Mouse (Mus musculus): ENCODE results near the gene Cdk4.

The Cdk4 gene

GRCm38 (mm10) chr10:127099868-127100267 lies 36.5 kb downstream of the Cdk4 start:
- in situ Hi-C loops (cut with MboI), result no loop called here

DNA sequence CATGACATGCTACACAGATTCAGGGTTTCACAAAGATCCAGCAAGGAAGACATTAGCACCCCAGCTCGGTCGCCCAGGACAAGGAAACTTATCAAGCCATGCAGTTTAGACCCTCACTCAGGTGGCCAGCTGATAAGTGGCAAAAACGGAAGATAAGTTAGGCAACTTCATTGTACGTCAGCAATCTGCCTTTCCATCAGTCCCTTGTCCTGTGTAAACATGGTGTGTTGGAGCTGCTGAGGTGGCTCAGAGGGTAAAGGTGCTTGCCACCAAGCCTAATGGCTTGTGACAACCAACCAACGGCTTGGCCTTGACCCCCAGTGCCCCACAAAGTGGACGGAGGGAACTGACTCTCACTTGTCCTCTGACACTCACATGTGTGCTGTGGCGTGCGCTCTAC lies 37.1 kb downstream of the Cdk4 start:
- in situ Hi-C loops (cut with MboI), result no loop called here

DNA sequence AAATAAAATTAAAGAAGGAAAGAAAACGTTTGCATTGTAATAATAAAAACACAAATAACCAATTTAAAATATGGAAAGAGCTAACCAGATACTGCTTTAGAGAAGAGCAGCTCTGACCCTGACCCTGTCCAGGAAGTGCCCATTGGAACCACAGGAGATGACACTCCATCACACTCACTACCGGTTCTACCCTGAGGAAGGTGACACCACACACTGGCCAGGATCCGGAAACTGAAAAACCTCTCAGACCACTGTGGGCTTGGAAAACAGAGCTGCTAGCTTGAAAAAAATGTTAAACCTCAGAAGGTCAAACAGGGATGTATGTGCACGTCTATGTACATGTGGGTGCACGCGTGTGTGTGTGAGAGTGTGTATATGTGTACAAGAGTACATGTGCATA lies 37.8 kb downstream of the Cdk4 start:
- in situ Hi-C loops (cut with MboI), result no loop called here

GRCm38 (mm10) chr10:127103631-127104030 lies 40.3 kb downstream of the Cdk4 start:
- in situ Hi-C loops (cut with MboI), result no loop called here

DNA sequence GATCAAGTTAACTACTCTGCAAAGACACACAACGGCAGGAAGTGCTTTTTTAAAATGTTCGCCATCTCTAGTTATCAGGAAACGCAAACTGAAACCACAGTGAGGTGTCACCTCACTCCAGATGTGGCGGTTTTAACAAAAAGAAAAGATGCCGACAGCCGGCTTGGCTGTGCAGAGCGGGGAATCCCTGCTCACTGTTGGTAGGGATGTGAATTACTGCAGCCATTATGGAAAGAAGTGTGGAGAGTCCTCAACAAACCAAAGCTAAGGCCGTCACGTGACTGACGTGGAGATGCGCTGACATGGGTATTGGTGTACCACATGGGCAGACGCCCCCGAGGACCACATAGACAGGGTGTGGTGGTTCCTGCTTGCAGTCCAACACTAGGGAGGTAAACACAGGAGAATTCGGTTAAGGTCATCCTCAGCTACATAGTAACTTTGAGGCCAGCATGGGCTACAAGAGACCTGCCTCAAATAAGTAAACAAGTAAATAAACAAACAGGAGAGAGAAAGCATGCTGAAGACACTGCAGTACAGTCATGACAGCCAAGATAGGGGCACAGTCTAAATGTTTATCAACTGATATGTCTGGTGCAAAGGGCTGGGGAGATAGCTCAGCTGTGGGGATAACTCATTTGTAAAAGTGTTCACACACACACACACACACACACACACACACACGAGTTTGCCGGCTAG lies 44.4 kb downstream of the Cdk4 start:
- in situ Hi-C loops (cut with MboI), result no loop called here

DNA sequence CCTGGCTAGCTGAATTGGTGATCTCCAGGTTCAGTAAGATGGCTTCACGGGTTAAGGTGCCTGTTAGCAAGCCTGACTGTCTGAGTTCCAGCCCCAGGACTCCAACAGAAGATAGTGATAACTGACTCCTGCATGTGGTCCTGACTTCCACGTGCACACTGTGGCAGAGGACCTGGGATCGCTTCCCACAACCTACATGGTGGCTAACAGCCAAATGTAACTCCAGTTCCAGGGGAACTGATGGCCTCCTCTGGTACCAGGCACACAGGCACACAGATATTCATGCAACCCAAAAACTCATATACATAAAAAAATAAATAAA lies 44.9 kb downstream of the Cdk4 start:
- in situ Hi-C loops (cut with MboI), result no loop called here

GRCm38 (mm10) chr10:127111001-127111887 lies 47.9 kb downstream of the Cdk4 start:
- in situ Hi-C loops (cut with MboI), result no loop called here

DNA sequence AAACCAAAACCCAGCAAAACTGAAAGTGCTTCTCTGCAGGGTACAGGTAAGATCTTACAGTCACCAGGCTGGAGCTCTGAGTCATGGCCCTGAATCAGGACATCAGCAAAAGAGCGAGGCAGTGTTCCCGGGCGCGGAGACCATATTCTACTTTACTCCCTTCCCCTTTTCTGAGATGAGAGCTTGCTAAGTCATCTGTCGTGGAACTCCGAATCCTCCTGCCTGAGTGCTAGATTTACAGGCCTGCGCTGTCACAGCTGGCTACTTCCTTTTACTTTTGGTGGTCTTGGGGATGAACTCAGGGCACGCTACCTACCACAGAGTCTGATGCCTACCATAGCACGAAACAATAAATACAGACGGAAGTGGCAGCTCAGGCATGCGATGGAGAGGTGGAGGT lies 51.1 kb downstream of the Cdk4 start:
- in situ Hi-C loops (cut with MboI), result no loop called here

DNA sequence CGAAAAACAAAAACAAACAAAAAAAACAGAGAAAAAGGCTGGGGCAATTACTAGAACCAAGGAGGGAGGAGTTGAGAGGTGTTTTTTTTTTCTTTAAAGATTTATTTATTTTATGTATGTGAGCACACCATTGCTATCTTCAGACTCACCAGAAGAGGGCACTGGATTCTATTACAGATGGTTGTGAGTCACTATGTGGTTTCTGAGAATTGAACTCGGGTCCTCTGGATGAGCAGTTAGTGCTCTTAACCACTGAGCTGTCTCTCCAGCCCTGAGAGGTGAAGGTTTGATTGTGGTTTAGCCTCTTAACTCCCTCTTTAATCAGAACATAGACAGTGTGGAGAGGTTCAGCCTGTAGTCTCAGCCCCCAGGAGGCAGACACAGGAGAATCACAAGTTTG lies 51.7 kb downstream of the Cdk4 start:
- in situ Hi-C loops (cut with MboI), result no loop called here
